Mouse (Mus musculus) hindbrain, embryonic 10.5 days (tissue): ENCODE measurements around the gene Mrpl55. TPM values are rescaled to one million over a fixed set of nuclear protein-coding genes. Genes with fewer than 3 reads are reported as not detected.
A peak's percentile ranks its signal among the peaks of the same experiment; 100 is the strongest.

Experiments
- DNase-seq: peaks from one replicate; pipeline ENCODE4 v3.0.0-alpha.2; 2017; ENCODE audit warnings: low spot score
- H3K27ac ChIP-seq: fragments of 300-500 bp; sonication (generic); 2 replicates; pipeline ENCODE4 v1.5.1; 2016; ENCODE audit warnings: mild to moderate bottlenecking, moderate library complexity
- H3K27me3 ChIP-seq: fragments of 300-500 bp; sonication (generic); 2 replicates; pipeline ENCODE4 v1.6.1; 2016; ENCODE audit warnings: mild to moderate bottlenecking; ENCODE audit not compliant: poor library complexity, insufficient read depth, severe bottlenecking
- H3K36me3 ChIP-seq: fragments of 300-500 bp; sonication (generic); 2 replicates; pipeline ENCODE4 v1.6.1; 2016; ENCODE audit warnings: mild to moderate bottlenecking, moderate library complexity
- H3K4me1 ChIP-seq: fragments of 300-500 bp; sonication (generic); replicated peaks from 2 replicates; pipeline ENCODE4 v1.6.1; 2016; ENCODE audit warnings: mild to moderate bottlenecking
- H3K4me3 ChIP-seq: fragments of 300-500 bp; sonication (generic); 2 replicates; pipeline ENCODE4 v1.5.1; 2016; ENCODE audit warnings: mild to moderate bottlenecking, moderate library complexity
- H3K9me3 ChIP-seq: fragments of 300-500 bp; sonication (generic); 2 replicates; pipeline ENCODE4 v1.6.1; 2016; ENCODE audit warnings: mild to moderate bottlenecking, moderate library complexity
- WGBS: fragments of 180-500 bp; shearing (Covaris S2); methylation state at CpG from one replicate; pipeline ENCODE4 v1.1.7; 2016; 5-methylcytosine and 5-hydroxymethylcytosine counted together
- polyA plus RNA-seq: library from polyadenylated mRNA; unstranded; fragments of >200 nt; fragmentation: Nextera tagmentation; extraction: Ambion mirVana; gene quantifications from 2 replicates; pipeline ENCODE4 v1.2.1, GENCODE M21; 2016

The Mrpl55 gene
- polyA plus RNA-seq, 1 experiment from 2014 or later: 129 TPM

DNA sequence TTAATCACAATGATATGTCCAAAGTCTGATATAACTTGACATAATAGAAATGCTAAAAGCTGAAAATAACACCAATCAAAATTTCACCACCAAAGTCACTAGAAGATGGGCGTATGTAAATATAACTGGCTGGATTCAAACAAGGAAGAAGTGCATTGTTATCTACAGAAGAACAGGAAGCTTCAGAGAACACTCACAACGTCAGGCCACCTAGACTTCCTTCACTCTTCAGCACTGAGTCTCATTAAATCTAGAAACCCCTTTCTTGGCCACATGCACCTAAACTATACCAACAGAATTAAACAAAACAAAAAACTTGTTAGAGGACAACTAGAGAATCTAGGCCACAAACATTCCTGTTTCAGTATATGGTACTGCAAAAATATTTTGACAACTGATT, 22.2 kb downstream of the Mrpl55 start:
- Histone ChIP-seq H3K27ac (no peak overlapping the region), H3K4me3 (no peak overlapping the region), H3K27me3 (no peaks in the 10 kb centered on the region), H3K9me3 (no peaks in the 10 kb centered on the region), H3K36me3 (peaks cover 42% of the 10 kb centered on the region), H3K4me1 (peaks cover 42% of the 10 kb centered on the region)
- DNase-seq: no peak
- 82% methylated on average over 2 of the region's 2 CpGs for WGBS

GRCm38 (mm10) chr11:59225167-59225566, 22.9 kb downstream of the Mrpl55 start:
- WGBS: 80% methylated on average over 2 of the region's 2 CpGs
- Histone ChIP-seq H3K27me3 (no peaks in the 10 kb centered on the region), H3K4me1 (peaks cover 42% of the 10 kb centered on the region)

DNA sequence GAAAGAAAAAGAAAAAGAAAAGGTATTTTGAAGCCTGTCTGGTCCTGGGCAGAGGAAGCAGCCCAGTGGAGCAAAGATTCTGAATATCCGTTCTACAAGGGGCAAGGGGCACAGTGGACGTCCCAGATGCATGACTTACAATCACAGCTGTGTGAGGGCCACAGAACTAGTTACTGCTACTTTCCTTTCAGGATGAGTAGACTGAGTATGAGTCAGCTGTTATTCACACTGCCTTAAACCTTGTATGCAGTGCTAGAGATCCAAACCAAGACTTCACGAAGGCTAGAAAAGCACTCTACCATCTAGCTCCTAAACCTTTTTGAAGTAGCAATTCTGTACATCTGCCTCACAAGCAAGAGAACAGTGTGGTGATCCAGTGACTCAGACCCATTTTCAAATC, 24.0 kb downstream of the Mrpl55 start:
- H3K27me3 ChIP-seq: no peaks in the 10 kb centered on the region
- DNase-seq: no peak
- H3K9me3 ChIP-seq: no peaks in the 10 kb centered on the region
- no peak overlapping the region for H3K27ac ChIP-seq
- peaks cover 40% of the 10 kb centered on the region for H3K4me1 ChIP-seq
- peak overlapping the region; percentile 84 for H3K4me3 ChIP-seq
- 68% methylated on average over 3 of the region's 3 CpGs for WGBS
- H3K36me3 ChIP-seq: peaks cover 25% of the 10 kb centered on the region

More at GRCm38 (mm10) chr11:59225167-59225566, 22.9 kb downstream of the Mrpl55 start:
- Histone ChIP-seq H3K27ac (no peak overlapping the region), H3K36me3 (peaks cover 36% of the 10 kb centered on the region), H3K4me3 (no peak overlapping the region), H3K9me3 (no peaks in the 10 kb centered on the region)
- DNase-seq: no peak

GRCm38 (mm10) chr11:59226787-59227603, 24.7 kb downstream of the Mrpl55 start:
- H3K27me3 ChIP-seq: no peaks in the 10 kb centered on the region
- H3K36me3 ChIP-seq: peaks cover 21% of the 10 kb centered on the region
- peak overlapping the region; percentile 84 for H3K4me3 ChIP-seq
- no peaks in the 10 kb centered on the region for H3K9me3 ChIP-seq
- DNase-seq: peak; percentile 17
- 8% methylated on average over 21 of the region's 21 CpGs for WGBS
- peaks cover 38% of the 10 kb centered on the region for H3K4me1 ChIP-seq
- H3K27ac ChIP-seq: peak overlapping the region; percentile 98

DNA sequence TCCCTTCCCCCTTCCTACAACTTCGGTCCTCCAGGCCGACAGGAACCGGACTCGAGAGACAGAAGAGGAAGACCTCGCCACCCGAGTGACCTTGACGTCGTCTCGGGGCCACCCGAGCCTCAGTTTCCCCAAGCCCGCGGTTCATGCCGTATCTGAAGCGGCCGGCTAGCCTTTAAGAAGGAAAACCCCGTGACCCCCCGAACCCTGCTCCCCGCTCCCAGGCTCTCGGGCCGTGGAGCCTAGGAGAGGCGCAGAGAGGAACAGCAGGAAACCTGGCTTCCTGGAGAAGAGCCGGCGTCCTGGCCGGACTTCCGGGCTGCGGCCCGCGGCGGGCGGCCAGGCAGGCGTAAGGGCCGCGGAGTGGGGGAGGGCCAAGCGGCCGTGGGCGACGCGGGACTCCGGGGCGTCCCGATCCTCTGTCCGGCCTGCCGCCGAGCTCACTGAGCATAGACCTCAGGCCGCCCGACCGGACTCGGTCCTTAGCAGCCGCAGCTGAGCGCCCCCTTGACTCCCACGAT, 25.4 kb downstream of the Mrpl55 start:
- DNase-seq: no peak
- under 1% methylated on average over 51 of the region's 51 CpGs for WGBS
- Histone ChIP-seq H3K4me3 (peak overlapping the region; percentile 84), H3K36me3 (peaks cover 20% of the 10 kb centered on the region), H3K27ac (peak overlapping the region; percentile 98), H3K27me3 (no peaks in the 10 kb centered on the region), H3K9me3 (no peaks in the 10 kb centered on the region), H3K4me1 (peaks cover 38% of the 10 kb centered on the region)

DNA sequence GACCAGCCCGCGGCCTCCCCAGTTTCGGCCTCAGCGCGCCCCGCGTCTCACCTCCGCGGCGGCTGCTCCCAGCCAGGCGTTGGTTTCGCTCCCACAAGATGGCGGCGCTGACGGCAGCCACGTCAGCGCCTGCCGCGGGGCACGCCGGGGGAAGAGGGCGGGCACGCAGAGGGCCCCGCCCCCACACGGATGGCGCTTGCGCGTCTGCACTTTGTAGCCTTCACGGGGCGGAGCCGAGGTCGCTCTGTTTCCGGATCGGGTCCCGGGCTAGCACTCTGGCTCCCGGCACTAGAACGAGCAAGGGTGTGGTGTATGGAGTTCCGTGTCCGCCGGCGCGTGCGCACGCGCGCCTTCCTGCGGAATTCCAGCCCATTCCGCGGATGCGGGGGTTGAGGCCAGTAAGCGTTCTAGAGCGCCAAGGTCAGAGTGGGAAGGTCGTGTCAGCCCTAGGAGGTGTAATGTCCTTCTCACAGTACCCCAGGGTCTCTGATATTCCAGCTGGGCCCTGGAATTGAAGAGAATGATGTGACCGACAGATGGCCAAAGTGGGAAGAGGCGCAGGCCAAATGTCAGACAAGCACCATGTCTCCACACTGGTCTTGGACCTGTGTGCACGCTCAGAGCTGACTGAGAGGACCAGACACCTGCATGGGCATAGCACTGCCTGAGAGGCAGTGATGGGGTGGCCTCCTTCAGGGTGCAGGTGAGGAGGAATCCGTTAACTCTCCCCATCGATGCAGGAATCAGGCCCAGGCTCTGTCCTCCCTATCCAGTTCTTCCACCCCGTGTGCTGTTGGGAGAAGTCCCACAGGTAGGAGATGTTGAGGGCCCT, 26.1 kb downstream of the Mrpl55 start, which contains the start of gene Arf1:
Gene Arf1 (minus strand): TSS at position 149 of the 832 bp plus-strand sequence.
- H3K9me3 ChIP-seq: no peaks in the 10 kb centered on the region
- peak; percentile 95 for DNase-seq
- H3K4me1 ChIP-seq: peaks cover 38% of the 10 kb centered on the region
- H3K27ac ChIP-seq: peak within 1 kb of the TSS; percentile 98
- 4% methylated on average over 59 of the region's 59 CpGs for WGBS
- no peaks in the 10 kb centered on the region for H3K27me3 ChIP-seq
- peak within 1 kb of the TSS; percentile 84 for H3K4me3 ChIP-seq
- H3K36me3 ChIP-seq: peaks cover 13% of the 10 kb centered on the region

DNA sequence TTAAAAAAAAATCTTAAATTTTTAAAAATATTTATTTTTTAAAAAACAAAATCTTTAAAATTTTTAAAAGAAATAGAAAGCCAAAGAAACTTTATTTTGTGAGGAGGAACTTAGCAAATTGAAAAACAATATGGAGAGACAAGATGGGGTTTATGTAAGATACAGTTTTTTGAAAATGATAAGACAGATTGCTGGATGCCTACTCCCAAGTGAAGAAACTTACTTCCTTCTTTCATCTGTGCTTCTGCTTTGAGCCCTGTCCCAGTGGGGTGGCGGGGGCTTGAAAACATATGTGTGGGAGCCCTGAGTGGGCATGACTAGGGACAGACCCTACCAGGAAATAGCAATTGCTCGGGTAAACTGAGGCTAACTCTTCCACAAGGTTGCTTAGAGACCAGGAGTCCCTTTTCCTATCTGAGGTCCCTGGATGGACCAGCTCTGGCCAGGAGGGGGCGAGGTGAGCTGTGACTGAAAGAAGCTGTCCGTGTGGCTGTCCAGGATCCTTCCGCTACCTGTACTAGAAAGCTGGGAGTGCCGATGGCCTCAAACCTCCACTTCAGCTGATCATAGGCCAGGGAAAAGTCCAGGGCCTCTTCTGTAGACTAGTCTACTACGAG, 28.0 kb downstream of the Mrpl55 start:
- DNase-seq: peak; percentile 74
- H3K27me3 ChIP-seq: no peaks in the 10 kb centered on the region
- 16% methylated on average over 7 of the region's 7 CpGs for WGBS

GRCm38 (mm10) chr11:59232797-59233196, 30.5 kb downstream of the Mrpl55 start:
- Histone ChIP-seq H3K4me3 (no peak overlapping the region), H3K27ac (no peak overlapping the region), H3K27me3 (peaks cover 6% of the 10 kb centered on the region; the same call in 1 of the 2 replicates), H3K36me3 (no peaks in the 10 kb centered on the region), H3K4me1 (peaks cover 16% of the 10 kb centered on the region), H3K9me3 (no peaks in the 10 kb centered on the region)
- 53% methylated on average over 2 of the region's 2 CpGs for WGBS
- DNase-seq: no peak

More for the DNA sequence above, 28.0 kb downstream of the Mrpl55 start:
- H3K27ac ChIP-seq: no peak overlapping the region; the same call in 1 of the 2 replicates
- H3K9me3 ChIP-seq: no peaks in the 10 kb centered on the region
- H3K4me1 ChIP-seq: peaks cover 33% of the 10 kb centered on the region
- no peaks in the 10 kb centered on the region for H3K36me3 ChIP-seq
- H3K4me3 ChIP-seq: no peak overlapping the region

DNA sequence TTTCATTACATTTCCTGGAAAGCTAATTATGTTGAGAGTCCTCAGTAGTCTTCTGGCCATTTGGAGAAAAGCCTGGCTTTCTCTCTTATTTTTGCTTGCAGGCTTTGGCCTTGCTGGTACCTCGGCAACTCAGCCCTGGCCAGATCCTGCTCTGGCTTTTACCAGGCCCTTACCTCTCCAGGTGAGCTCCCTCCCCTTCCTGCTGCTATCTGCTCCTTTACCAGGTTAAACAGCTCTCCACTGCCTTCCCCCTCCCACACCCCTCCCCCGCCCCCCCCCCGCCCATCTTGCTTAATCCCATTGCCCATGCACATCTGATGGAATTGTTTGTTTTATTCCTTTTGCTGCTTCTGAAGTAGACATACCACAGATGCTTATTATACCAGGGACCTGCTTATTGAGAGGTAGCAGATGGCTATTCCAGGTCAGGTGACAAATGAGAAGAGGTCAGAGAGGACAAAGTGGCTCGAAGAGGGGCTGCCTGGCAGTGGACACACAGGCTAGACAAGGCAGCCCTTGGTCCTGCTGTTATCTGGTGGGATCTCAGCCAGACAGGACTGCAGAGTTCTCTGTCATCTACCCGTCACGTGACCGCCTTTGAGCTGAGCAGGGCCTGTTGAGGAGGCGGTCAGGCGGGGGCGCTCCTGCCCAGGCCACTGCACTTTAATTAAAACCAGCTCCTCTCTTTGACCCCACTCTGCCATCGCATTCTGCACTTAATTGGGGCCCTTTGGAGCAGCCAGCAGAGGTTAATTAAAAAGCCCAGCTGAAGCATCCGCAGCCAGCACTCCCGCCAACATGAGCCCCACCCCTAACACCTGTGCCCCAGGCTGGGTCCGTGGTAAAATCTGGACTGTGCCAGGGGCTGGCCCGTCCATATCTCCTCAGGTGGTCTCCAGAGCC, 36.5 kb downstream of the Mrpl55 start:
- H3K4me1 ChIP-seq: peaks cover 27% of the 10 kb centered on the region
- H3K36me3 ChIP-seq: no peaks in the 10 kb centered on the region
- no peaks in the 10 kb centered on the region for H3K9me3 ChIP-seq
- H3K27ac ChIP-seq: peak overlapping the region; percentile 6
- WGBS: 6% methylated on average over 14 of the region's 15 CpGs
- peaks cover 54% of the 10 kb centered on the region for H3K27me3 ChIP-seq
- H3K4me3 ChIP-seq: peak overlapping the region; percentile 19; the same call in 1 of the 2 replicates
- DNase-seq: peak; percentile 81

DNA sequence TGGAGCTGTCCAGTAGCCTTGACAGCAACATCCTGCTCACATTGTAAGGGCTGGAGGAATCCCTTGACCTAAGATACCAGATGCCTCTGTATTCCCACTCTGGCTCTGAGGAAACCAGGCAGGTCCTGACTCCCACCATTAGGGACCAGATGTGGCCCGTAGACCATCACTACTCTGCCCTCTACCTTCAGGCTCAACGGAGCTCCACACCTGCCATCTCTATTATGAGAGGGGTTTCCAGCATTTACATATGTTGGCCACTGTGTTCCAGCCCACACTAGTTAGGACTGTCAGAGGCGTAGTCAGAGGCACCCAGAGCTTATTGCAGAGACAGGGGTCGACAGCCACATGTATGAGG, 37.1 kb downstream of the Mrpl55 start:
- Histone ChIP-seq H3K36me3 (no peaks in the 10 kb centered on the region), H3K9me3 (no peaks in the 10 kb centered on the region), H3K27me3 (peaks cover 60% of the 10 kb centered on the region), H3K27ac (peak overlapping the region; percentile 6), H3K4me3 (peak overlapping the region; percentile 19; the same call in 1 of the 2 replicates), H3K4me1 (peaks cover 27% of the 10 kb centered on the region)
- 54% methylated on average over 4 of the region's 4 CpGs for WGBS
- DNase-seq: no peak

DNA sequence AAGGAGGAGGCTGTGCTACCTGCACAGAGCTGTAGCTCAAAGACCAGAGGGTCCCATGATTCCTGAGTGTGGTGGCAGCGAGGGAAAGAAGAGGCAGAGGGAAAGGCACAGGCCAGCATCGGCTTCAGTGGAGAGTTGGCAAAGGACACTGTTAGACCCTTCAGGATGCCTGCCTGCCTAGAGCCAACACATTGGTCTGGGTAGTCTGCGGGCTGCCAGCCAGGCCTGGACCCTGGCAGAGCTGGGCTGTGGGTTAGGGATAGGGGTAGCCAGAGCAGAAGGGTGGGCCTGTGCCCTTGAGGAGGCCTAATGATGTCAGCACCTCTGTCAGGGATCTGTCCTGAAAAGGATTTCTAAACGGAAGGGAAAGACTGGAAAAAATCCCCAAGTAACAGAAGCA, 37.5 kb downstream of the Mrpl55 start:
- no peak overlapping the region for H3K4me3 ChIP-seq
- H3K36me3 ChIP-seq: no peaks in the 10 kb centered on the region
- H3K27me3 ChIP-seq: peaks cover 60% of the 10 kb centered on the region
- H3K27ac ChIP-seq: peak overlapping the region; percentile 6
- H3K4me1 ChIP-seq: peaks cover 27% of the 10 kb centered on the region
- WGBS: 76% methylated on average over 4 of the region's 4 CpGs
- DNase-seq: no peak
- H3K9me3 ChIP-seq: no peaks in the 10 kb centered on the region
